Mouse (Mus musculus): Measurements from ENCODE around the gene Dcaf17. TPM values are rescaled to one million over a fixed set of nuclear protein-coding genes. Genes with fewer than 3 reads are reported as not detected.
A peak's percentile ranks its signal among the peaks of the same experiment; 100 is the strongest.

Gene Dcaf17
- total RNA-seq, 2 experiments from 2014 or later, result 11.0 to 12.1 TPM

- intact Hi-C loops (cut with DNase I), result no loop called here
- no peak for DNase-seq (ENCODE audit: low spot score in 2 of 2)
Observed at GRCm38 (mm10) chr2:71046751-71047320, 8.3 kb upstream of the Dcaf17 start.

GRCm38 (mm10) chr2:71048896-71049295 lies 6.2 kb upstream of the Dcaf17 start:
- intact Hi-C loops (cut with DNase I), result no loop called here
- no peak for DNase-seq (ENCODE audit: low spot score in 2 of 2)

DNA sequence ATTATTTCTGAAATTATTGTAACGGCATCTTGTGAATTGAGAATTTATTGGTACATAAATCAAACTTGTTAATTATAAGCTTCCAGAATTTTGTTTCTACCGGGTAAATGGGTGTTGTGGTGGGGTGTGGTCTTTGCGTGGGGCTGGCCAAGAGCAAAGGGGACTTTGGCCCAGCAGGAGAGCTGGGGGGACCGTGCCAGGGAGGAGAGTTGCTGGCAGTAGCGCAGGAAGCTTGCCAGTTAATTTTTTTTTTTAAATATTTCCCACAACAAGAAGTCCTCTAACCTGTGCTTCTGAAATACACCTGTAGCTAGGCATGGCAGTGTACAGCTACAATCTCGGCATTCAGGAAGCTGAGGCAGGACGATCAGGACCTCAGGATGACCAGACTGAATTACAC lies 4.6 kb upstream of the Dcaf17 start:
- no peak for DNase-seq (ENCODE audit: low spot score in 2 of 2)
- intact Hi-C loops (cut with DNase I), result no loop called here

DNA sequence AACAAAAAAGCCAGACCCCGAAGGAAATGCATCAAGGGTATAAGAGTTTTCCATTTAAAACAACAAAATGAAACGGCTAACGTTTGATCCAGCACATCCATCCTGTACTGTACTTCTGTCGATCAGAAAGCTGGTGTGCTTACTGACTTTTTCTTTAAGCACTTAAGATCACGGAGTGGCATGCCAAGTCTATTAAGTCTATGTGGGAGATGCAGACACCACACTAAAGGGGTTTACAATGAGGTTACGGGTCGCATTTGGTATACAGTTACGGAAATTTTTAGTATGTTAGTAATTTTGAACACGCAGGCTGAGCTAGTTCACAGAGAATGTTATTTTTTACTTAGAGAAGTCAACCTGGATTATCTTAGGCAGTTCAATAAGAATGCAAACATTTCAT lies 412 bp upstream of the Dcaf17 start:
- intact Hi-C loops (cut with DNase I), result no loop called here
- DNase-seq (ENCODE audit: low spot score in 2 of 2), result no peak

- intact Hi-C loops (cut with DNase I), result no loop called here
Observed at GRCm38 (mm10) chr2:71056115-71056835, 1.1 kb downstream of the Dcaf17 start.

DNA sequence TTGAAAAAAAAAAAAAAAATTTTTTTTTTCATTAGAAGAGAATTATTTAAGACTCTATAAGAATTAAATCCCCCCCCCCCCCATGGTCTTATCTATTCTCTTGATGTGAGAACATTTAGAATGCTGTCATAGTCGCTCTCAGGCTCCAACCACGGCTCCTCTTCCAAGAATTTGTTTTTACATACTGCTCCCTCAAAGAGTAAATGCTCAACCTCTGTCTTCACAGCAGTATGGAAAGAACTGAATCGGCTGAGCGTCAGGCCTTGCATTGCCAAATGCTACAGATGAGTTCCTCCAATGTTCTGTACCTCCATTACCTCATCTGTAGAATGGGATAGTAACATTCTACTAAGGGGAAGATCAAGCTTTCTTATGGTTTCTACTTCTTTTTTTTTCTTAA lies 16.5 kb downstream of the Dcaf17 start:
- no peak for DNase-seq (ENCODE audit: low spot score in 2 of 2)
- intact Hi-C loops (cut with DNase I), result no loop called here

More at GRCm38 (mm10) chr2:71056115-71056835, 1.1 kb downstream of the Dcaf17 start:
- no peak for DNase-seq (ENCODE audit: low spot score in 2 of 2)

GRCm38 (mm10) chr2:71073330-71073729 lies 18.2 kb downstream of the Dcaf17 start:
- no peak for DNase-seq (ENCODE audit: low spot score in 2 of 2)

GRCm38 (mm10) chr2:71073828-71074227 lies 18.7 kb downstream of the Dcaf17 start:
- no peak for DNase-seq (ENCODE audit: low spot score in 2 of 2)

More at GRCm38 (mm10) chr2:71073330-71073729, 18.2 kb downstream of the Dcaf17 start:
- intact Hi-C loops (cut with DNase I), result no loop called here

GRCm38 (mm10) chr2:71082416-71082815 lies 27.3 kb downstream of the Dcaf17 start:
- intact Hi-C loops (cut with DNase I), result no loop called here
- DNase-seq (ENCODE audit: low spot score in 2 of 2), result peak; percentile 12 to 42

More at GRCm38 (mm10) chr2:71073828-71074227, 18.7 kb downstream of the Dcaf17 start:
- intact Hi-C loops (cut with DNase I), result no loop called here

DNA sequence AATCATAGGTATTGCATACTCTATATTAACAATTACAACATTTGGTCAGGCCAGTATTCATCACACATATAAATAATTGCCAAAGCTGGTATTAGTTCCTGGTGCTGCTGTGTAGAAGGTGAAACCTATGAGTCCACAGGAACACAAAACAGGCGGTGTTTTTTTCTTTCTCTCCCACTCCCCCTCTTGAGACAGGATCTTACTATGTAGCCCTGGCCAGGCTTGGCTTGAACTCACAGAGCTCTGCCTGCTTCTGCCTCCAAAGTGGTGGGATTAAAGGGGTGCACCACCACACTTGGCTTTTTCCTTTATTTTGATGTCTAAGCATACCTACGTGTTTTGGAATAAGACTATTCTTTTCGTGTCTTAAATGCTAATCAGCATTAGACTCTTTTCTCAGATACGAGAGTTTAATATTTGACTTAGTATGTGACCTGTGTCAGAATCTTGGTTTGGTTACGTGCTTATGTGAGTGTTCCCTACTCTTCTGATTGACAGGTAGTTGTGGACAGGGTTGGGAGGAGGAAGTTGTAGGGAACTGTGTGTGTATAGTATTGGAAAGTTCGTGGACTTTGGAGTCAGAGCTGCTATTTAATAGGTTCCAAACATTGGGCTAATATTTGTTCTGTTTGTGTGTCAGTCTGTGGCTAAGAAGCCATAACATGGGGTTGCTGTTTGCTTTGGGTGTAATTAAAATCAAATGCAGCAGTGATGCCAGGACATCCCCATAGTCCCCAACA lies 28.5 kb downstream of the Dcaf17 start:
- intact Hi-C loops (cut with DNase I), result no loop called here

DNA sequence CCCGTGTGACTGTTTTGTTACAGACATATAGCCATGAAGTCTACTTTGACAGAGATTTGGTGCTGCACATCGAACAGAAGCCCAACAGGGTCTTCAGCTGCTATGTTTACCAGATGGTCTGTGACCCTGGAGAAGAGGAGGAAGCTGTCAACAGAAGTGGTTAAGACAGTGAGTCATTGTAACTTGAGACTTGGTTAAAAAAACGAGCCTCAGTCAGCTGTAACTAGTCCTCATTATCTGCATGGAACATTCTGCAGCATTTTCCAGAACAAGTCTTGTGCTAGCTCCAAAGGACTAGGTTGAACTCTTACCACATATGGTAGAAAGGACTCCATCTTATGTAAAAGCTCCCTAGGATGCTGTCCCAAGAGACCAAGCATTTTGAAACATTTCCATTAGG lies 34.6 kb downstream of the Dcaf17 start:
- intact Hi-C loops (cut with DNase I), result no loop called here
- no peak for DNase-seq (ENCODE audit: low spot score in 2 of 2)

More for the DNA sequence above, 28.5 kb downstream of the Dcaf17 start:
- DNase-seq (ENCODE audit: low spot score in 2 of 2), result no peak

DNA sequence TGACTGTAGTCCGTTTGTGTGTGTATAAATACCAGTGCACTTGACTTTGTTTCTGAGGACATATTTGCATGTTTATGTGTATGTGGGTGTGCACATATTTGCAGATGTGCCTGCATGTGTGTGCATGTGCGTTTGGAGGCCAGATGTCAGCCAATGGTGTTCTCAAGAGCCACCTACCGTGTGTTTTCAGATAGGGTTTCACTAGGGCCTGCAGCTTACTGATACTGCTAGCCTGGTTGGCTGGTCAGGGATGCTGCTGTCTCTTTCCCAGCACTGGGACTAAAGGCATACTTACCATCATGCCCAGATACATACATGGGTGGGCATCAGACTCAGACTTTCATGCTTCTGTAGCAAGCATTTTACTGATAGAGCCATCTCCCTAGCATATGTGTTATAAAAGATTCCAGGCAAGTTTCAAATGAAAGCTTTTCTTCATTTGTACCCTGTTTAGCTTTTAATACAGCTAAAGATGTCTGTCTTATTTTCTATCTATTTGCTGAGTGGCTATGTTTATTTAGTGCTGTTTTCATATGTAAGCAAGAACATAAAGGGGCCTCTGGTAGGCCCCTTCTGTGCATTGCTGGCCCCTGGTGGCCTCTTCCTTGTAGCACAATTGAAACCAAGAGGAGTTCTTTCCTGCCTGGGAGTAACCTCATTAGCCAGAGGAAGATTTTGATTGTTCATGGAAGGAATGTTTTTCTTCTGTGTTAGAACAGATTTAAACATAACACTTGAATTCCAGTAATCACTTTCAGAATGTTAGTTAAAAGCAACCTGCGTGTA lies 35.7 kb downstream of the Dcaf17 start:
- intact Hi-C loops (cut with DNase I), result no loop called here
- no peak for DNase-seq (ENCODE audit: low spot score in 2 of 2)

- DNase-seq (ENCODE audit: low spot score in 2 of 2), result no peak
- intact Hi-C loops (cut with DNase I), result no loop called here
Observed at GRCm38 (mm10) chr2:71096170-71096569, 41.0 kb downstream of the Dcaf17 start.

- no peak for DNase-seq (ENCODE audit: low spot score in 2 of 2)
Observed at GRCm38 (mm10) chr2:71102621-71103291, 47.6 kb downstream of the Dcaf17 start.

DNA sequence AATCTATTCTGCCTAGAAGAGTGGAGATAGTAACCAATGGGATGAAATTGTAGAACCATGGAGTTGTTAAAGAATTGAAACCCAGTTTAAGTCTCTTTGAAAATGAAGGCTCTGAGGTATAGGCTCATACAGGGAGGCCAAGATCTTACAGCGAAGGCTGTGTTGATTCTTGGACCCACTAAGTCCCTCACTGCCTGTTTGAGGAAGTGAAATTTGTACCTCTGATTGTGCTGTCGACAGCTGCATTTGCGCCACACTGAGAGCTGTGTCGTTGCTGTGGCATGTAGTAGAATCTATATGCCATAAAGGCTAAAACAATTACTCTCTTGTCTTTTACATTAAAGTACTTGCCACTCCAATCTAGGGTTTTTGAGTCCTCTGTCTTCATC lies 48.2 kb downstream of the Dcaf17 start:
- intact Hi-C loops (cut with DNase I), result no loop called here
- no peak for DNase-seq (ENCODE audit: low spot score in 2 of 2)

More at GRCm38 (mm10) chr2:71102621-71103291, 47.6 kb downstream of the Dcaf17 start:
- intact Hi-C loops (cut with DNase I), result no loop called here

- no peak for DNase-seq (ENCODE audit: low spot score in 2 of 2)
Observed at GRCm38 (mm10) chr2:71104696-71105095, 49.6 kb downstream of the Dcaf17 start.

DNA sequence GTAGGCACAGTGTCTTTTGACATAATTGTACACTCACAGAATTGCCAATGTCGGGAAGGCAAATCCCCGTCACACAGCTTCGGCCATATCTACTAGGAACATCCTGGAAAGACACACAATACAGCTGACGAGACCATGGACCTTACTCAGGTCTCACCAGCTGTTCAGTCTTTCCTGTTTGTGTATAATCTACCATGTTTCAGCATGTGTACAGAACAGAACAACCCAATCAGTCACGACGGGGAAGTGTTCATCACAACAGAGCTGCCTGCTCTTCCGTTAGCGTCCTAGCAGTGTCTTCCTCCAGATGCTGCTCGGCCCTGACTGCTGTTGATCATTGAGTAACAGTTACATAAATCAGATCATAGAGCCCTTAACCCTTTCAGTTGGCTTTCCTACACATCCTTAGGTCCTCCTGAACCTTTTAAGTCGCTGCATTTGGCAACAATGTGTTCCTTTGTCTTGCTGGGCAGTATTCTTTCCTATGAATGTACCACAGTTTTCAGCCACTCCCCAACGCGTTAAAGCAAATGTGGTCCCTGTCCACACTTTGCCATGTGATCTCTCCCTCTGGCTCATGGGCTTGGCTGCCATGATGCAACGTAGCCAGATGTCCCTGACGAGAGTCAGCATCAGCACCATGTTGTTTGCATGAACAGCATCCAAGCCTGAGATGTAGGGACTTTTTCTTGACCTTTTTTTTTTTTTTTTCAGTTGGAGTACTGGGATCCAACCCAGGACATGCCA lies 50.5 kb downstream of the Dcaf17 start:
- DNase-seq (ENCODE audit: low spot score in 2 of 2), result no peak
- intact Hi-C loops (cut with DNase I), result no loop called here

More at GRCm38 (mm10) chr2:71104696-71105095, 49.6 kb downstream of the Dcaf17 start:
- intact Hi-C loops (cut with DNase I), result no loop called here

GRCm38 (mm10) chr2:71107225-71107624 lies 52.1 kb downstream of the Dcaf17 start:
- intact Hi-C loops (cut with DNase I), result no loop called here
- no peak for DNase-seq (ENCODE audit: low spot score in 2 of 2)

Data from left cerebral cortex, postnatal 14 days (tissue).